Mouse (Mus musculus): ENCODE results near the gene Dbil5. TPM values are rescaled to one million over a fixed set of nuclear protein-coding genes. Genes with fewer than 3 reads are reported as not detected.
A peak's percentile ranks its signal among the peaks of the same experiment; 100 is the strongest.
"Not testable (repeated sequence)": the region's sequence is repeated elsewhere in the genome, so short reads cannot be mapped to it uniquely, and the experiment has no call there.

Gene Dbil5
- polyA plus RNA-seq, 1 experiment, result 2,170 TPM

DNA sequence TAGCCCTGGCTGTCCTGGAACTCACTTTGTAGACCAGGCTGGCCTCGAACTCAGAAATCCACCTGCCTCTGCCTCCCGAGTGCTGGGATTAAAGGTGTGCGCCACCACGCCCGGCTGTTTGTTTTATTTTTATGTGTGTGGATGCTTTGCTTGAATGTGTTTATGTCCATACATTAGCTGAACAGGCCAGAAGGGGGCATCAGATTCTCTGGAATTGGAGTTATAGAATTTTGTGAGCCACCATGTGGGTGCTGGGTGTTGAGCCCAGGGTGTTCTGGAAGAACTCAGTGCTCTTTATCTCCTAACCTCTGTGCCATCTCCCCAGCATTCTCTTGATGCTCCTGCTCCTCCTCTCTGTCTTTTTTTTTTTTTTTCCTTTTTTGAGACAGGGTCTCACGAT is 30.5 kb upstream of the Dbil5 start:
- Histone ChIP-seq H3K27ac (ENCODE audit: control insufficient read depth, insufficient read depth, low read depth, low read length) (no peak overlapping the region), H3K36me3 (ENCODE audit: control insufficient read depth, insufficient read depth, low read length) (no peaks in the 10 kb centered on the region), H3K27me3 (ENCODE audit: control insufficient read depth, insufficient read depth, low read length) (no peaks in the 10 kb centered on the region), H3K4me3 (ENCODE audit: control insufficient read depth, low read depth, low read length) (no peak overlapping the region), H3K4me1 (ENCODE audit: control insufficient read depth, insufficient read depth, low read length) (no peaks in the 10 kb centered on the region)
- TF ChIP-seq CTCF (IDR thresholded peaks at IDR 0.05; ENCODE audit: control insufficient read depth, insufficient read depth, insufficient replicate concordance, low read depth, low read length) (no peak), POLR2A (IDR thresholded peaks at IDR 0.05; ENCODE audit: control insufficient read depth, low read depth, low read length) (no peak)

DNA sequence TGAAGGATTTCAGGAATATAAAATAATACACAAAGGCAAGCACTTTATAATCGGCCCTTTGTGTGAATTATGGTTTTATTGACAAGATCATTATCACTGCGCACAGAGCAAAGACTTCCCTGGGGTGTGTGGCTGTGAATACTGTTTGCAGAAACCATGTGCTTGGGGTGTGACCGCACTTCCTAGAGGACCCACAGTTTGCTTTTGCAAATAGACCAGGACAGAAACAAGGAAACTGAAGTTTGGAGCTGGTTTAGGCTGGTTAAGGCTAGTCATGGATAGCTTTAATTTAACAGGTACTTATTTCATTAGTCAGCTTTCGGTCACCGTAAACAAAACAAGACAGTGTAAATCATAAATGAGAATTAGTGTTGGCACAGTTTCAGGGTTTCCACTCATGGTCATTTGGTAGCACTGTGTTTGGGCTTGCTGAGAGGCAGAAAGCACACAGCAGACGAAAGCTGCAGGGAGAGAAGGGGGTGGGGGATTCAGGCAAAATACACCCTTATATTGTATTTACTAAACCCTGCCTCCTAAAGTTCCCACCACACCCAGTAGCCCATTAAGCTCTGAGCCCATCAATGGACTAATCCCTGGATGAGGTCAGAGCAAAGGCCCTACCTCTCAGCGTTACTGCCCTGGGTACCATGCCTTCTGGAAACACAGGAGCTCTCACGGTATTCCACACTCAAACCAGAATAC is 21.0 kb upstream of the Dbil5 start:
- H3K27ac ChIP-seq (ENCODE audit: control insufficient read depth, insufficient read depth, low read depth, low read length), result no peak overlapping the region

DNA sequence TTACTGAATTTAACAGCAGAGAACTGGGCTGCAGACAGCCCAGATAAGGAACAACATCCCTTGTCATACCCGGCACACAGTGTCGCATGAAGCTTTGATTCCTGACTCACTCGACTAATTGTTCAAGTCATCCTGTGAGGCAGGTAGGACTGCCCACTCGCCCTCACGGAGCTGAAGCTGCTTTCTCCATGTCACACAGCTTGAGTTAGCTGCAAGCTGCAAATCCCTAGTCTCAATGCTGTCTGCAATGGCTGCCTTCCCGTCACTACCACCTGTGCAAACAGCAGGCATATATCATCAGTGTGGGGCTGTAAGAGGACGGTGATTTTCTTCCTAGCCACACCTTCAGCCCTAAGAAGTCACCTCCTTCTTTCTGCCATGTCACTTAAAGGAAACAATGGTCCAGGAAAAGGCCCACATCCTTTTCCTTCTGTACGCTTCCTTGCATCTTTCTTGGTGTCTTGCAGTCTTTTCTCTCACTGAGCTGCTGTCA is 20.4 kb upstream of the Dbil5 start:
- Histone ChIP-seq H3K27ac (ENCODE audit: control insufficient read depth, insufficient read depth, low read depth, low read length) (no peak overlapping the region), H3K36me3 (ENCODE audit: control insufficient read depth, insufficient read depth, low read length) (no peaks in the 10 kb centered on the region), H3K4me3 (ENCODE audit: control insufficient read depth, low read depth, low read length) (no peak overlapping the region), H3K4me1 (ENCODE audit: control insufficient read depth, insufficient read depth, low read length) (peaks cover 3% of the 10 kb centered on the region), H3K27me3 (ENCODE audit: control insufficient read depth, insufficient read depth, low read length) (no peaks in the 10 kb centered on the region)
- no peak for TF ChIP-seq CTCF (IDR thresholded peaks at IDR 0.05; ENCODE audit: control insufficient read depth, insufficient read depth, insufficient replicate concordance, low read depth, low read length)
- no peak for TF ChIP-seq POLR2A (IDR thresholded peaks at IDR 0.05; ENCODE audit: control insufficient read depth, low read depth, low read length)

More for the DNA sequence above, 21.0 kb upstream of the Dbil5 start:
- TF ChIP-seq CTCF (IDR thresholded peaks at IDR 0.05; ENCODE audit: control insufficient read depth, insufficient read depth, insufficient replicate concordance, low read depth, low read length) (no peak), POLR2A (IDR thresholded peaks at IDR 0.05; ENCODE audit: control insufficient read depth, low read depth, low read length) (no peak)
- Histone ChIP-seq H3K4me3 (ENCODE audit: control insufficient read depth, low read depth, low read length) (no peak overlapping the region), H3K27me3 (ENCODE audit: control insufficient read depth, insufficient read depth, low read length) (no peaks in the 10 kb centered on the region), H3K4me1 (ENCODE audit: control insufficient read depth, insufficient read depth, low read length) (no peaks in the 10 kb centered on the region), H3K36me3 (ENCODE audit: control insufficient read depth, insufficient read depth, low read length) (no peaks in the 10 kb centered on the region)

DNA sequence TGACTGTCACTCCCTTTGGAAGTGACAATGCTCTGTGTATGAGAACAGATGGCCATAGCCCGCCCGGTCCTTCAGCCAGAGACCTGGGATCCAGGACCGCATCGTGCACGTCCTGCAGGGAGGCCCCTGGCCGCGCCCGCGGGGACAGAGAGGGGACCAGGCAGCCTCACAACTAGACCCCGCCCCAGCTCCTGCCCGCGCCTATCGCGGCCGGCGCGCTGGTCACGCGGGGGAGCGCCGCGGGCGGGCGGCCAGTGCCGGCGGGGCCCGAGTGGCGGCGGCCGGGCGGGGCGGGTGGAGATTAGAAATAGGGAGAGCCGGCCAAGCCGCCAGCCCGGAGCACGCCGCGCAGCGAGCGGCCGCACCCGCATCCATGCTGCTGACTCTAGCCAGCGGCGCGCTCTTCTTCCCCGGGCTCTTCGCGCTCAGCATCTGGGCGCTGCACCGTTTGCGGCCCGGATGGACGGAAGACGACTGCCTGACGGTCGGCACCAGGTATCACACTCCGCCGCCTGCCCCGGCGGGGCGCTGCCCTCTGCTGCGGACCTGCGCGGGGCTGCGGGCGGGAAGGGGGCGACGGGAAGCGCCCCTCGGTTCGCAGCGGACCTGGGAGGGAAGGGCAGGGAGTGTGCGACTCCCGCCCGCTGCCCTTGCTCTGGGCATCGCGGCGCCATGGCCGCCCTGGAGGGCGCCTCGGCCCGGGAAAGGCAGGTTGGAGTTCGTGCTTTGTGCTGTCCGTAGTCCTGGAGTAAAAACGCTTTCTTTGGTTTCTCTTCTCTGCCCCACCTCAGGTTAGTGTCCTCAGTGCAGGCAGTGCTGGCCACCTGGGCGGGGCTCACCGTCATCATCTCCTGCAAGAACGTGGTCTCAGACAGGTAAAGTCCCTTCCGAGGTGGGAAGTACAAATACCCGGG is 15.4 kb upstream of the Dbil5 start:
- no peaks in the 10 kb centered on the region for H3K36me3 ChIP-seq (ENCODE audit: control insufficient read depth, insufficient read depth, low read length)
- peaks cover 7% of the 10 kb centered on the region for H3K4me1 ChIP-seq (ENCODE audit: control insufficient read depth, insufficient read depth, low read length)
- TF ChIP-seq CTCF (IDR thresholded peaks at IDR 0.05; ENCODE audit: control insufficient read depth, insufficient read depth, insufficient replicate concordance, low read depth, low read length) (no peak), POLR2A (IDR thresholded peaks at IDR 0.05; ENCODE audit: control insufficient read depth, low read depth, low read length) (no peak)
- no peak overlapping the region for H3K27ac ChIP-seq (ENCODE audit: control insufficient read depth, insufficient read depth, low read depth, low read length)
- H3K4me3 ChIP-seq (ENCODE audit: control insufficient read depth, low read depth, low read length), result peak overlapping the region; percentile 82
- H3K27me3 ChIP-seq (ENCODE audit: control insufficient read depth, insufficient read depth, low read length), result no peaks in the 10 kb centered on the region

DNA sequence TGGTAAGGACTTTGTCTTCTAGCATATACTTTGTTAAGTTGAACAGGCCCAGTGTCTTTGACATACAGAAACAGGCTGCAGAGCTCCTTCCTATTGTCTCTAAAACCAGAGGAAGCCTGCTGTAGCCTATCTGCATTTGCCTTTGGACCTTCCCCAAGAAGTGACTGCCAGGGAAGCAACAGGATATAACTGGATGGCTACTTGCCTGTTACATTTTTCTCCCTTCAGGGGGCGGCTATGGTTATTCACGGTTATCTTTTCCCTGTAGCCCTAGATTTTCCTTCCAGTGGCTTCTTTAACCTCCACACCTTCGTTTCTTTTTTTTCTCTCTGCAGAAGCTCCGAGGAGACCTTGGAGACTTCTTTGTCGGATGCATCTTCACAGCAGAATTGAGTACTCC is 10.6 kb upstream of the Dbil5 start:
- Histone ChIP-seq H3K27ac (ENCODE audit: control insufficient read depth, insufficient read depth, low read depth, low read length) (no peak overlapping the region), H3K4me1 (ENCODE audit: control insufficient read depth, insufficient read depth, low read length) (peaks cover 4% of the 10 kb centered on the region), H3K36me3 (ENCODE audit: control insufficient read depth, insufficient read depth, low read length) (no peaks in the 10 kb centered on the region; the same call in 1 of the 2 replicates), H3K4me3 (ENCODE audit: control insufficient read depth, low read depth, low read length) (no peak overlapping the region), H3K27me3 (ENCODE audit: control insufficient read depth, insufficient read depth, low read length) (no peaks in the 10 kb centered on the region)
- TF ChIP-seq CTCF (IDR thresholded peaks at IDR 0.05; ENCODE audit: control insufficient read depth, insufficient read depth, insufficient replicate concordance, low read depth, low read length) (no peak), POLR2A (IDR thresholded peaks at IDR 0.05; ENCODE audit: control insufficient read depth, low read depth, low read length) (no peak)

DNA sequence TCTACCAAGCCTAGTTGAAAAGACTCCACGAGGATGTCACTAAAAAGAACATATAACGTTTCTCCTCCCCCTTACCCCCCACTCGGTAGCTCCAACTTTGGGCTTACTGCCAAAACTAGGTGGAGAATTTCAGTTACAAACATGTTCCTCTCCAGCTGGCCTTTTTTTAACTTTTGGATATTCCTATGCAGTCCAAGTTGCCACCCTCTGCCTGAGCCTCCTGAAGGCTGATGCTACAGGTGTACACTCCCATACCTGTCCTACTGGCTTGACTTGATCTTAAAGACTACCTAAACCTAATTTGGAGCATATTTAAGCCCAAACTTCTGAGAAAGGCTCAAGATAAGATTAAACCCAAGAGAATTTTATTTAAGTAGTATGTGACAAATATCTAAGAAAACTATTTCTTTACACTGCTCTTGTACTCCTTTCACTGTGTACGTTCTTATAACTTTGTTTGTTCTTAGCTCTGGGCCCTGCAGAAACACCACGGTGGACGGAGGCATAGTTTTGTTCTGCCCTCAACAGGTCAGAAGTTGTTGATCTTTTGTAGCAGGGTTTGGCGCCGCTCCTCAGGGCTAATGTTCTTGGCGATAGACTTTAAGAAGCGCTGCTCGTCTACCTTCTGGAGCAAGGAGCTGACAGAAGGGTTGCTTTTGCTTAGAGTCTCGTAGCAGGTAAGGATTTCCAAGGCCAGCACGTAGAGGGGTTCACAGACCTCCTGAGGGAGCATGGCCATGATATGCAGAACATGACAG is 7.0 kb upstream of the Dbil5 start:
- H3K36me3 ChIP-seq (ENCODE audit: control insufficient read depth, insufficient read depth, low read length), result no peaks in the 10 kb centered on the region; the same call in none of the 2 replicates

DNA sequence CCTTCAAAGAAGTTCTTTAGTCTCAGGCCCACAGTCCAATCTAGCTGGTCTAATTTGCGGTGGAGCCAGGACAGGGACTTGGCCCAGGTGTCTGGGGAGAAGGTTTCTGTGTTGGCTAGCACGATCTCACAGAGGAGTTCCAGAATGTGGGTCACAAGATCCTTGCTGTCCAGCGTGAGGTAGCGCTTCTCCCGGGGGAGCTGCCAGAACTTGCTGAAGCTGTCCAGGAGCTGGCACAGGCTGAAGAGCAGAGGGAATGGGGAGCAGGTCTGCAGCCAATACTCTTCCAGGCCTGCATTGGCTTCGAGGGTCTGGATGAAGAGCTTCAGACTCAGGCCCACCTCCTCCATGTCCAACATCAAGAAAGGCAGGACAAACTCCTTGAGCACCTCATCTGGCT is 5.8 kb upstream of the Dbil5 start:
- H3K27me3 ChIP-seq (ENCODE audit: control insufficient read depth, insufficient read depth, low read length); H3K4me1 ChIP-seq (ENCODE audit: control insufficient read depth, insufficient read depth, low read length); H3K36me3 ChIP-seq (ENCODE audit: control insufficient read depth, insufficient read depth, low read length); H3K27ac ChIP-seq (ENCODE audit: control insufficient read depth, insufficient read depth, low read depth, low read length): not testable (repeated sequence)
- H3K4me3 ChIP-seq (ENCODE audit: control insufficient read depth, low read depth, low read length), result peak overlapping the region; percentile 57

More for the DNA sequence above, 7.0 kb upstream of the Dbil5 start:
- Histone ChIP-seq H3K4me3 (ENCODE audit: control insufficient read depth, low read depth, low read length) (no peak overlapping the region), H3K27ac (ENCODE audit: control insufficient read depth, insufficient read depth, low read depth, low read length) (no peak overlapping the region), H3K27me3 (ENCODE audit: control insufficient read depth, insufficient read depth, low read length) (no peaks in the 10 kb centered on the region), H3K4me1 (ENCODE audit: control insufficient read depth, insufficient read depth, low read length) (no peaks in the 10 kb centered on the region)
- no peak for TF ChIP-seq POLR2A (IDR thresholded peaks at IDR 0.05; ENCODE audit: control insufficient read depth, low read depth, low read length)
- no peak for TF ChIP-seq CTCF (IDR thresholded peaks at IDR 0.05; ENCODE audit: control insufficient read depth, insufficient read depth, insufficient replicate concordance, low read depth, low read length)

Measured in testis, adult 2 months (tissue).